Mouse (Mus musculus): Measurements from ENCODE around the gene Gm44503.

DNA sequence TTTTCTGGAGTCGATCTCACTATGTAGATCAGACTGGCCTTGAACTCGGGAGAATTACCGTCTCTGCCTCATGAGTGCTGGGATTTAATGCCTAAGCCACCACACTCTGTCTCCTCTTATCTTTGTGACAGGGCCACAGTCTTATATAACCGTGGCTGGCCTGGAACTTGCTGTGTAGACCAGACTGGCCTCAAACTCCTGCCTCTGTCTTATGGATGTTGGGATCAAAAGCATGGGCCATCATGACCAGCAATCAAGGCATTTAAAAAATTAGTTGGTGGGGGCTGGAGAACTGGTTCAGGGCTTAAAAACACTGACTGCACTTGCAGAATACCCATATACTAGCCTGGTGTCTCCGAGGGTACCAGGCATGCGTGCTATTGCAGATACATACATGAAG, 81.4 kb downstream of the Gm44503 start, which contains the start of gene Pigb:
- TF ChIP-seq EP300 (IDR thresholded peaks at IDR 0.05; ENCODE audit: low read depth) (no peak), CTCF (IDR thresholded peaks at IDR 0.05; ENCODE audit: low read depth) (no peak)

Data from liver, embryonic 14.5 days (tissue).